Mouse (Mus musculus) cerebellum, adult 2 months (tissue): ENCODE results near the gene Tbx1. TPM values are rescaled to one million over a fixed set of nuclear protein-coding genes. Genes with fewer than 3 reads are reported as not detected.
"Not testable (repeated sequence)": the region's sequence is repeated elsewhere in the genome, so short reads cannot be mapped to it uniquely, and the experiment has no call there.

Experiments used
- DNase-seq, 2 experiments: peaks; one replicate each; pipeline ENCODE4 v3.0.0; 2021
- H3K27ac ChIP-seq: fragments of 200-500 bp; 2 replicates; pipeline ENCODE4 v1.5.1; 2012; ENCODE audit warnings: low read length, control low read depth, inconsistent platforms; ENCODE audit not compliant: insufficient read depth
- H3K27me3 ChIP-seq: fragments of 200-500 bp; 2 replicates; pipeline ENCODE4 v1.6.1; 2012; ENCODE audit warnings: inconsistent platforms, mild to moderate bottlenecking, low read length, moderate library complexity; ENCODE audit not compliant: control insufficient read depth, insufficient read depth
- H3K4me1 ChIP-seq: fragments of 200-500 bp; 2 replicates; pipeline ENCODE4 v1.6.1; 2011; ENCODE audit warnings: low read length; ENCODE audit not compliant: control insufficient read depth, insufficient read depth
- H3K4me3 ChIP-seq: fragments of 200-500 bp; replicated peaks from 2 replicates; pipeline ENCODE3; 2011; ENCODE audit warnings: mild to moderate bottlenecking, low read depth, low read length, control low read depth; ENCODE audit not compliant: insufficient read depth
- CTCF ChIP-seq: fragments of 200-500 bp; IDR thresholded peaks from 2 replicates; pipeline ENCODE4 v1.5.1; 2011; ENCODE audit warnings: low read depth, mild to moderate bottlenecking, control low read depth, low read length, moderate library complexity, borderline replicate concordance; ENCODE audit not compliant: insufficient read depth
- POLR2A ChIP-seq: fragments of 200-500 bp; IDR thresholded peaks from 2 replicates; pipeline ENCODE4 v1.6.1; 2011; ENCODE audit warnings: low read length, control low read depth, borderline replicate concordance; ENCODE audit not compliant: insufficient read depth
- WGBS: fragments of 180-500 bp; shearing (Covaris S2); methylation state at CpG from one replicate; pipeline ENCODE4 v1.1.7; 2018; 5-methylcytosine and 5-hydroxymethylcytosine counted together
- polyA plus RNA-seq: library from polyadenylated mRNA; depleted of rRNA; stranded (reverse); fragments of >200 nt; gene quantifications from 2 replicates; pipeline ENCODE4 v1.2.3, GENCODE M21; 2012; rRNA removed

The Tbx1 gene
- polyA plus RNA-seq, 1 experiment: 3.0 TPM

DNA sequence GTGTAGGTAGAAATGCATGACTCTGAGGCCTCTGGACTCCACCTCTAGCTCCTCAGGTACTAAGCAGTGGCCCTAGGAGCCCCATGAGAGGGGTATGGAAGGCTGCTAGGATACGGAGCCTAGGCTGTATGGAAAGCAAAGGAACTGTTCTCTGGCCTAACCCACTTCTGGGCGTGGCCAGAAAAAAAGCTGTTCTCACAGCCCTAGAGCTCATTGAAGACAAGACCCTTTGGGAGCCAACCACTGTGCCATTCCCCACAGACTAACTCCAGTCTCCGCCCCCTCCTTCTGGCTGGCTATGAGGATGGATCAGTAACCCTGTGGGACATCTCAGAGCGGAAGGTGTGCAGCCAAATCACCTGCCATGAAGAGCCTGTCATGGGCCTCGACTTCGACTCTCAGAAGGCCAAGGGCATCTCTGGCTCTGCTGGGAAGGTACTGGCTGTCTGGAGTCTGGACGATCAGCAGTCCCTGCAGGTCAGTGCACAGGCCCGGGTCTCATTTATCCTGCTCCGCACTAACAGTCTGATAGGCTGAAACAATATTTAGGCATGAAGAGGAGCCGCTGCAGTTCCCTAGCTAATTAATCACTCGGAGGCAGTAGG is 38.3 kb downstream of the Tbx1 start:
- Histone ChIP-seq H3K4me1 (no peaks in the 10 kb centered on the region), H3K27ac (no peak overlapping the region), H3K4me3 (no peak overlapping the region), H3K27me3 (no peaks in the 10 kb centered on the region)
- TF ChIP-seq CTCF (no peak), POLR2A (no peak)
- no peak for DNase-seq
- 79% methylated on average over 11 of the region's 11 CpGs for WGBS

GRCm38 (mm10) chr16:18551604-18552003 is 38.9 kb downstream of the Tbx1 start:
- no peak overlapping the region for H3K27ac ChIP-seq
- no peak overlapping the region for H3K4me3 ChIP-seq
- no peak for DNase-seq
- no peaks in the 10 kb centered on the region for H3K27me3 ChIP-seq
- no peaks in the 10 kb centered on the region for H3K4me1 ChIP-seq
- TF ChIP-seq CTCF (no peak), POLR2A (no peak)
- 52% methylated on average over 9 of the region's 9 CpGs for WGBS

GRCm38 (mm10) chr16:18547891-18548290 is 42.6 kb downstream of the Tbx1 start:
- Histone ChIP-seq H3K27ac (no peak overlapping the region), H3K4me3 (no peak overlapping the region), H3K27me3 (no peaks in the 10 kb centered on the region), H3K4me1 (no peaks in the 10 kb centered on the region; the same call in 1 of the 2 replicates)
- 21% methylated on average over 5 of the region's 5 CpGs for WGBS
- TF ChIP-seq CTCF (no peak), POLR2A (no peak)
- DNase-seq: peak in 1 of 2 experiments; percentile 9

DNA sequence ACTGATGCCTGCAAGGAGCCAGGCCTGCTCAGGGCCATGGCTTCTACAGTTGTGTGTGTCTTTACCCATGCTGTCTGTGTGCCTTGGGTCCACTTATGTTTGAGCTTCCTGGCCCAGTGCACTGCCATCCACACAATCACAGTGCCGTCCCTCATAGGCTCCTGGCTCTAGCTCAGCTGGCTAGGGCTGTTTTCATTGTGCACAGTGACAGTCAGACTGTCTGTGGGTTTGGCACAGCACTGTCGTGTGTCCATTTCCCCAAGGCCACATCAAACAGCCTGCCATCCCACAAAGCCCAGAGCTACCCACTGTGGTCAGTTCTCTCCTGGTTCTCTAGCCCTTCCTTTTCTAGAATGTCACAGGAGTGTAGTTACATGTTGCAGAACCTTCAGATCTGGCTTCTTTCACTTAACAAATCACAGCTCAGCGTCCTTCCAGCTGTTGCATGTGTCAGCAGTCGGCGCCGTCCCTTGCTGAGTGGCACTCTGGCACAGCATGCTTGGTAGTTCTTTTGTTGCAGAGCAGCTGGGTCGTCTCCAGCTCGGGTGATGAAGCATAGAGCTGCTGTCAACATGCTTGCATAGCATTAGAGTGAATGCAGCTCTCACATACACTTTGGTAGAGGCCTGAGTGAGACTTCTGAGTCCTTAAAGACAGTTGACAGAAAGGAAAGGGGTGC is 47.2 kb downstream of the Tbx1 start:
- Histone ChIP-seq H3K27me3 (no peaks in the 10 kb centered on the region), H3K27ac (no peak overlapping the region), H3K4me3 (no peak overlapping the region), H3K4me1 (no peaks in the 10 kb centered on the region; the same call in 1 of the 2 replicates)
- DNase-seq: no peak
- TF ChIP-seq POLR2A (no peak), CTCF (no peak)
- 25% methylated on average over 8 of the region's 8 CpGs for WGBS

GRCm38 (mm10) chr16:18539281-18539680 is 51.2 kb downstream of the Tbx1 start:
- Histone ChIP-seq H3K4me1 (no peaks in the 10 kb centered on the region; the same call in 1 of the 2 replicates), H3K27me3 (no peaks in the 10 kb centered on the region), H3K4me3 (no peak overlapping the region), H3K27ac (no peak overlapping the region)
- WGBS: 79% methylated on average over 6 of the region's 6 CpGs
- TF ChIP-seq CTCF: no peak
- TF ChIP-seq POLR2A: no peak
- no peak for DNase-seq

GRCm38 (mm10) chr16:18537407-18537990 is 53.0 kb downstream of the Tbx1 start:
- 75% methylated on average over 3 of the region's 3 CpGs for WGBS
- Histone ChIP-seq H3K27ac (no peak overlapping the region), H3K4me3 (no peak overlapping the region), H3K4me1 (no peaks in the 10 kb centered on the region), H3K27me3 (no peaks in the 10 kb centered on the region)
- TF ChIP-seq CTCF (no peak), POLR2A (no peak)
- DNase-seq: no peak

DNA sequence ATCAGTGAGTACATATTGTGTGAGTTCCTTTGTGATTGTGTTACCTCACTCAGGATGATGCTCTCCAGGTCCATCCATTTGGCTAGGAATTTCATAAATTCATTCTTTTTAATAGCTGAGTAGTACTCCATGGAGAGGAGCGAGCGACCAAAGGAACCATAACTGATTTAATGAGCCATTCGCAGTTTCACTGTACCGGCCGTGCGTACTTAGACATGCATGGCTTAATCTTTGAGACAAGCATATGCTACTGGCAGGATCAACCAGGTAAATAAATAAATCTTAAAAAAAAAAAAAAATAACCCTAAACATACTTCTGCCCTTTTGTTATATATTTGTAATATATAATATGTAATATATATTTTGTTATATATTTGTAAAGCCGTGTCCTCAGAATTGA is 57.4 kb downstream of the Tbx1 start:
- not testable (repeated sequence) for H3K4me1 ChIP-seq, H3K4me3 ChIP-seq, DNase-seq, H3K27ac ChIP-seq, H3K27me3 ChIP-seq
- 84% methylated on average over 7 of the region's 7 CpGs for WGBS

Other genes with a start within 250 kb of the Tbx1 start
- gene Tango2, start 242.6 kb downstream of the Tbx1 start, polyA plus RNA-seq: 202 and 210 TPM in 2 replicates
- gene Arvcf, start 242.5 kb downstream of the Tbx1 start, polyA plus RNA-seq: 34.7 and 38.7 TPM in 2 replicates
- gene Txnrd2, start 164.3 kb downstream of the Tbx1 start, polyA plus RNA-seq: 20.6 and 23.1 TPM in 2 replicates
- 145 and 146 TPM in 2 replicates for gene Comt, start 163.8 kb downstream of the Tbx1 start, polyA plus RNA-seq
- 6.8 and 8.2 TPM in 2 replicates for gene Gnb1l, start 92.0 kb downstream of the Tbx1 start, polyA plus RNA-seq
- 5.9 and 6.1 TPM in 2 replicates for gene Rtl10, start 91.8 kb downstream of the Tbx1 start, polyA plus RNA-seq
- 2.1 and 2.5 TPM in 2 replicates for gene Gp1bb, start 31.7 kb upstream of the Tbx1 start, polyA plus RNA-seq
- gene Gm49601, start 35.8 kb upstream of the Tbx1 start, polyA plus RNA-seq: 69.4 and 69.6 TPM in 2 replicates
- 328 and 334 TPM in 2 replicates for gene Sept5, start 39.3 kb upstream of the Tbx1 start, polyA plus RNA-seq
- gene Cldn5, start 186.2 kb upstream of the Tbx1 start, polyA plus RNA-seq: 62.8 and 71.8 TPM in 2 replicates
- gene Ufd1, start 221.1 kb upstream of the Tbx1 start, polyA plus RNA-seq: 100 and 114 TPM in 2 replicates
- gene Cdc45, start 221.3 kb upstream of the Tbx1 start, polyA plus RNA-seq: 4.9 and 5.8 TPM in 2 replicates
- 55.2 and 56.0 TPM in 2 replicates for gene 2510002D24Rik, start 245.9 kb upstream of the Tbx1 start, polyA plus RNA-seq
- gene Gm28539, start 245.9 kb upstream of the Tbx1 start, polyA plus RNA-seq: 0.08 TPM in 1 of 2 replicates, not detected in the other